Mouse (Mus musculus): ENCODE data around the gene Sf1.

The Sf1 gene

GRCm38 (mm10) chr19:6376255-6376564 lies 12.7 kb downstream of the Sf1 start:
- DNase-seq = peak; percentile 37 to 87

GRCm38 (mm10) chr19:6376643-6377042 lies 13.2 kb downstream of the Sf1 start:
- DNase-seq = no peak

- no peak for DNase-seq
Observed at GRCm38 (mm10) chr19:6377327-6378040, 14.0 kb downstream of the Sf1 start.

GRCm38 (mm10) chr19:6380411-6381166 lies 17.1 kb downstream of the Sf1 start:
- no peak for DNase-seq

GRCm38 (mm10) chr19:6381238-6381637 lies 17.7 kb downstream of the Sf1 start:
- no peak for DNase-seq

DNA sequence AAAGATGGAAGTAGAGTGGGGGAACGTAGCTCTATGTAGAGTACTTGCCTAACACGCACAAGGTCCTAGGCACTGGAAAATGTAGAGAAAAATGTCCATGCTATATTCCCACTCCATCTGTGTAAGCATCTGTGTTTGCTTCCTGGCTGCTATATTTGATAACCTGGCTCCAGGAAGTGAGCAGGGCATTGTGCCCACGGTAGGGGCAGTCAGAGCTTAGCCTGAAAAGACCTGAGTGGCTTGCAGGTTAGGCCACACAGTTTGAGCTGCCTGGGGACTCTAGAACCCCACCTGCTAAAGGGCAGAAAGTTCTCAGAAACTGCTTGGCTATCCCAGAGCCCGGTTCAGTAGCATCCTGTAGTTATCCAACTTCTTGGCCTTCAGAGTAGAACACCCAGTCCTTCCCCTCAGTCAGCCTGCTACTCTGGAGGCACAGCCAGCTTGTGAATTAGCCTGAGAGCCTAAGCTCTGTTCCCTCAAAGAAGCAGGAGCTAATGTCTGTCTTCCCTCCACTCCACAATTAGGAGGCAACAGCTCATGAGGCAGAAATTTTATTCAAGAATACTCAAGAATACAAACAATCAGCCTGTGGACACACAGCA lies 18.9 kb downstream of the Sf1 start:
- DNase-seq = no peak

- DNase-seq = no peak
Observed at GRCm38 (mm10) chr19:6383470-6383869, 20.0 kb downstream of the Sf1 start.

GRCm38 (mm10) chr19:6384128-6384527 lies 20.6 kb downstream of the Sf1 start, which contains the start of gene Pygm:
TSS of gene Pygm (plus strand) at chr19:6384399.
- peak; percentile 70 to 78 for DNase-seq

DNA sequence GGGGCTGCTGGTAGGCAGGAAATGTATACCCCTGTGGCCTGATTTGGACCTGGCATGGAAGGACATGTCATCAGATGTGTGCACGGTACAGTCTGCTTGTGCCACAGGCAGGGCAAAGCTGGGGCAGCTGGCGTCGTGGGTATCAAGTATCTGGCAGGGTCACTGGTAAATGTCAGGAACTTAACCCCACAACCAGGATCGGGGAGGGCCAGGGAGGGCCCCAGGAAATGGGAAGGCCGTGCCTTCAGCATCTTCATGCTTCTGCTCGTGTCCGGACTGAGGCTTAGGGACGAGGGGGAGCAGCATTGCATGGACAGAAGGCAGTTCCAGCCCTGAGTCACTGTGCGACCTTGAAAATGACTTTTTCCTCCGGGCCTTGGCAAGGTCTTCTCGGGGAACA lies 21.5 kb downstream of the Sf1 start:
- DNase-seq = no peak

DNA sequence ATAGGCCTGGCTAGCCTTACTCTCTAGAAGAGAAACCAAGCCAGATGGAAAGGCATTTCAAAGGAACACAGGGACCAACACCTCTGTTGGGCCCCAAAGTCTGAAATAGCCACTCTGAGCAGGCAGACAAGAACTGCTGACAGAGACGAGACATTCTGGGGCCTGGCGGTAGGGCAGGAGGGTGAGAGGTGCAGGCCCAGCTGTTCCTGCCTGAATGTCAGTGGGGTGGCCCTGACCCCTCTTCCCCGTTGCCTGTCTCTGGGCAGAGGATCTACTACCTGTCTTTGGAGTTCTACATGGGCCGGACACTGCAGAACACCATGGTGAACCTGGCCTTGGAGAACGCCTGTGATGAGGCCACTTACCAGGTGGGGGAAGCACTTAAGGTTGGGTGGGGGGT lies 21.9 kb downstream of the Sf1 start:
- DNase-seq = no peak

DNA sequence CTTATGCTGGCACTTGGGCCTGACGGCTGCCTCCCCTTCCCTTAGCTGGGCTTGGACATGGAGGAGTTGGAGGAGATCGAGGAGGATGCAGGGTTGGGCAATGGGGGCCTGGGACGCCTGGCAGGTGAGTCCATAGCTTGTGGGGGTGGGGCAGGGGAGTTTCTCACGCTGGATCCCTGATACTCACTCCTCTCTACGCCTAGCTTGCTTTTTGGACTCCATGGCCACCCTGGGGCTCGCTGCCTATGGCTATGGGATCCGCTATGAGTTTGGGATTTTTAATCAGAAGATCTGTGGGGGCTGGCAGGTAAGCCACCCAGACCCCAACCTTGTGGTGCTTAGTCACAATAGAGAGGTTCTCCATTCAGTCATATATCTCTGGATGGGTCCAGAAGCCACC lies 22.3 kb downstream of the Sf1 start:
- no peak for DNase-seq

GRCm38 (mm10) chr19:6386234-6386633 lies 22.7 kb downstream of the Sf1 start:
- no peak for DNase-seq

DNA sequence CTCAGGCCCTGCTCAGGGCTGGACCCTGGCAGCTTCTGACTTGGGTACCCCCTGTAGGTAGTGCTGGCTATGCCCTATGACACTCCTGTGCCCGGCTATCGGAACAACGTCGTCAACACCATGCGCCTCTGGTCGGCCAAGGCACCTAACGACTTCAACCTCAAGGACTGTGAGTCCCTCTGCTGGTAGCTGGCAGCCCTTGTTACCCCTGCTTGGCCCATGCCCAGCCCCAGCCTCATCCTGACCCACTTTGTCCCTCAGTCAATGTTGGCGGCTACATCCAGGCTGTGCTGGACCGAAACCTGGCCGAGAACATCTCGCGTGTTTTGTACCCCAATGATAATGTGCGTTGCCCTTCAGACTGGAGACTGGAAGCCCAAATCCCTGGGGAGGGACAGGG lies 24.5 kb downstream of the Sf1 start:
- DNase-seq = no peak

- no peak for DNase-seq
Observed at GRCm38 (mm10) chr19:6389803-6390202, 26.3 kb downstream of the Sf1 start.

DNA sequence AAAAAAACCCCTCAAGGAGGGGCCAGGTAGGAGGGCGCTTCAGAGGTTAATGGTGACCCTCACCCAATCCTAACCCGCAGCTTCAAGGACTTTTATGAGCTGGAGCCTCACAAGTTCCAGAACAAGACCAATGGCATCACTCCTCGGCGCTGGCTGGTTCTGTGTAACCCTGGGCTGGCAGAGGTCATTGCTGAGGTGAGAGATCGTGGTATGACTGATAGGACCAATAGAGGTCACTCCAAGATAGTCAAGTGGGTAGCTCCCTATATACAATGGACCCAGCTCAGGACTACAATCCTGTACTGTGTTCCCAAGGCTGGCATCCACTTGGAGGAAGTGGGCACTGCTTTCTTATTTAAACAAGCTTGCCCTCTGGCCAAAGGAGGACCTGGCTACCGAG lies 26.8 kb downstream of the Sf1 start:
- no peak for DNase-seq

- no peak for DNase-seq
Observed at GRCm38 (mm10) chr19:6392743-6393393, 29.4 kb downstream of the Sf1 start.

- no peak for DNase-seq
Observed at GRCm38 (mm10) chr19:6393637-6394036, 30.1 kb downstream of the Sf1 start.

GRCm38 (mm10) chr19:6396237-6396636 lies 32.7 kb downstream of the Sf1 start:
- no peak for DNase-seq

- DNase-seq = peak; percentile 45 to 63
Observed at GRCm38 (mm10) chr19:6397582-6398249, 34.2 kb downstream of the Sf1 start.

- peak; percentile 79 to 84 for DNase-seq
Observed at GRCm38 (mm10) chr19:6398447-6399284, 35.2 kb downstream of the Sf1 start.

- DNase-seq = peak; percentile 77 to 82
Observed at GRCm38 (mm10) chr19:6399285-6400095, 36.0 kb downstream of the Sf1 start, which contains the start of gene Rasgrp2. TSS of gene Rasgrp2 (plus strand) at chr19:6399340.

All from kidney, postnatal 36 days (tissue).